Mouse (Mus musculus): ENCODE data around the gene Gpr84.

Gpr84 gene

DNA sequence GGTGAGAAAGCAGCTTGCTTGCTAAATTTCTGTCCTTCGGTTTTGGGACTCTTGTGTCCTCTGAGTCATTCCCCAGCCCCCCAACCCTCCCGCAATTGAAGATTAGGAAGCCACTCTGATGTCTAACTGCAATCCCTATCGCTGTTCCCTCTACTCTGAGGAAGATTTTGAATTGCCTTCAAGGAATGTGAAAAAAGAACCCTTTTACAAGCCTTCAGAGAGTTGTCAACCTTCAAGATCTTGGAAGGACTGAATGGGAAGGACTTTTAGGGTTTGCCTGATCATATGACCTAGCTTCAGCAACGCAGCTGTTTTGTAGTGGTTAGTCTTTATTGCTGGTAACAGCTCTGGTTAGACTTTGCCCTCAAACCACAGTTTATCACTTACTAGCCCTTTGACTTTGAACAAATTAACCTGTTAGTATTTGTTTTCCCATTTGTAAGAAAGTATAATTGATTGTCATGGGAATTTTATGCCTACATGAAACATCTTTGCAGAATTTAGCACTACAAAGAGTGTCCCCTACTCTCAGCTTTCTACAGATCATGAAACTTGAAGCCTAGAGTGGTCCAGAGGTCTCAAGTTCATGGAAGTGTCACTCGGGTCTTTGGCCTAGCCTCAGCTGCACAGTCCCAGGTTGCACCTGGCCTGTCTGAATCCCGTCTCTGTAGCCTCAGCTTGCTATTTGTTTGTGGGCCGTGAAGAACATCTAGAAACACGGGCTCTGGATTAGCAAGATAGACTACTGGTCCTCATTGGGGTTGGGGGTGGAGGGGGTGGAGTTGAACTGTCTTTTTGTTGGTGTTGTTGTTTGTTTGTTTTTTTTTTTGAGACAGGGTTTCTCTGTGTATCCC is 4.4 kb downstream of the Gpr84 start:
- peak; percentile 46 for DNase-seq

DNA sequence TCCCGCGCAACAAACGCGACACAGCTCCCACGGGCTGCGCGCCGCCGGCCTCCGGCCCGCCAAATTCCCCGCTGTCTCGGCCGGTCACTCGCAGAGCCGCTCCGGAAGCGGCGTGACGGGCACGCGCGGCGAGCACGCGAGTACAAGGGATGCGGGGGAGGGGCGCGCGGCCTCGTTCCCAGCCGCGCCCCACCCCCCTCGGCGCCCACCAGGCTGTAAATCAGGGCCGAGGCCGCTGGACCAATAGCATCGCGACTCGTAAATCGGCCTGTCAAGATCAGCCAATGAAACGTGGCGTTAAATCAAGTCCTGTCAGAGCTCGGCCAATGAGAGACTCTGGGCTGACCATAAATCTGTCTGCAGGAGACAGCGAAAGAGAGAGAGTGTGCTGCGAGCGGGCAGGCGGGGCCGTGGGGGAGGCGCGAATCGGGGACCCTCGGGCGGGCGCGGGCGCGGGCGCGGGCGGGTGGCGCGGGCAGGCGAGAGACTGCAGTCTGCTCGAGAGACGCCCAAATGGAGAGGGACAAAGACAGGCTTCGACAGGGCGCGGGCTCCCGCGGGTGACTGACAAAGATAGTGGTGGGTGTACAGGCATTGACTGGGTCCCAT is 5.2 kb downstream of the Gpr84 start:
- peak; percentile 99 for DNase-seq

DNA sequence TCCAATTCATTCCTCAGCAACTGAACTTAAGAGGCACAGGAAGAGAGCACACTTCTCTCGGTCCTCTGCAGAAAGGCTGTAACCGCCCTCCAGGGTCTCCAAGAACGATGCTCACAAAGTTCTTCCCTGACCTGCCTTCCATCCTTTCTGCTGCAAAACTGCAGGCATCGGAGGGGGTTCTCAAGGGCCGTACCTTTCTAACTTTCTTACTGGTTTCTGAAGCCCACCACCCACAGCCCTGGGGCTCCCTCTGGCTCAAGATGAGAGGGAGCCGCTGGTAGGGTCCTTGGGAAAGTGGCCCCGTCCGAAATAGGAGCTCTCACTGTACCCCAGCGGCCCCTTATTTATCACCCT is 5.8 kb downstream of the Gpr84 start:
- no peak for DNase-seq

DNA sequence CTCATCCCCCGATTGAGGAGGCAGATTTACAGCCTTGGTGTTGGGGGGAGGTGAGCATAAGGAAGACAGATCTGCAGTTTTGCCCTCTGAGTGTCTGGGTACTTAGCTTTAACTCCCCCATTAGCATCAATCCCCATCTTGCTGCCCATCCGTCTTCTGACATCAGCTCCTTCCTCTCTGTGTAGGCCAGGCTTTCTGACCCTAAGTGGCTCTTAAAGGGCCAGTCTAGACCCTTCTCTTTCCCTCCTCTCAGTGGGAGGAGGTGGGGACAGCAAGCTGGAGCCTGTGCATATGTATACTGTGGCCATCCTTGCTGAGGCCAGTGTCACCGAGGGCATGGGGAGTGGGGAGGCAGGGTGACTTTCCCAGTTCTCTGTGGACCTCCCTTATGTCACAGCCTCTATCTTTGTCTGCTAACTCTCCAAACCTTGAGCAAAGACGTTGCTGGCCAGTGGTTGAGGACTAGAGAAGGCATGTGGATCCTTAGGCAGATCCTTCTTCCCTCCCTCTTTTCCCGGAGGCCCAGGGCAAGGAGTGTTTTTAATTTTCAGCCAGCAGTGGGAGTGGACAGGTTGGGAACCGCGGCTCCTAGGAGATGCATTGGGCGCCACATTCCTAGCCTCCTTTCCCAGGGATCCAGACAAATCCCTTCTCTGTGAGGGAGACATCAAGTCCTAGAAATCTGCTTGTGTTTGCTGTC is 6.3 kb downstream of the Gpr84 start:
- peak; percentile 63 for DNase-seq

DNA sequence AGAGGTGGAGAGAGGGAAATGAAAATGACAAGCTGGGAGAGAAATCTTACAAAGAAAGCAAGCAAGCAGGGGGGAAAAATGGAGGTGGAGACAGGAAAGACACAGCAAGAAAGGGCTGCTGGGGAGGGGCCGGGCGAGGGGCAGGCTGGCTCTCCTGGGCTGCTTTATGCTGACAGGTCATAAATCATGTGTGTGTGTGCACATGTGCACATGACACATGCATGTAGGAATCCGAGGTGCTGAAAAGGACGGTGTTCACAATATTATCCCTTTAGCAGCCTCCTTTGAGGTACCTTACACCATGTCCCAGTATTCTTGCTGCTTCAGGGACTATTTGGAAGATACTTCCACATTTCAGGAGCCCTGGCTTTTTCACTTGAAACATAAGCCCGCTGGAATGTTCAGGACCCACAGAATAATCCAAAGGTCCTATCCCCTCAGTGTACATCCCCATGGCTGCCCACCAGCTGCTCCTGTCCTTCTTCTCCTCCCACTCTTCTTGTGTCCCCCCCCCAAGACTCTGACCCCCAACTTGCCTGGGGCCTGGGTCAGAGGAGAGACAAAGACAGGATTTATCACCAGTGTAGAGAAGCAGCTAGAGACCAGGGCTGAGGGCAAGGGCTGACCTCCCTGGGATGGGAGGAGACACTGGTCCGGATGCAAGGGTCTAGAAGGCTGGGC is 7.9 kb downstream of the Gpr84 start:
- DNase-seq: peak; percentile 83

DNA sequence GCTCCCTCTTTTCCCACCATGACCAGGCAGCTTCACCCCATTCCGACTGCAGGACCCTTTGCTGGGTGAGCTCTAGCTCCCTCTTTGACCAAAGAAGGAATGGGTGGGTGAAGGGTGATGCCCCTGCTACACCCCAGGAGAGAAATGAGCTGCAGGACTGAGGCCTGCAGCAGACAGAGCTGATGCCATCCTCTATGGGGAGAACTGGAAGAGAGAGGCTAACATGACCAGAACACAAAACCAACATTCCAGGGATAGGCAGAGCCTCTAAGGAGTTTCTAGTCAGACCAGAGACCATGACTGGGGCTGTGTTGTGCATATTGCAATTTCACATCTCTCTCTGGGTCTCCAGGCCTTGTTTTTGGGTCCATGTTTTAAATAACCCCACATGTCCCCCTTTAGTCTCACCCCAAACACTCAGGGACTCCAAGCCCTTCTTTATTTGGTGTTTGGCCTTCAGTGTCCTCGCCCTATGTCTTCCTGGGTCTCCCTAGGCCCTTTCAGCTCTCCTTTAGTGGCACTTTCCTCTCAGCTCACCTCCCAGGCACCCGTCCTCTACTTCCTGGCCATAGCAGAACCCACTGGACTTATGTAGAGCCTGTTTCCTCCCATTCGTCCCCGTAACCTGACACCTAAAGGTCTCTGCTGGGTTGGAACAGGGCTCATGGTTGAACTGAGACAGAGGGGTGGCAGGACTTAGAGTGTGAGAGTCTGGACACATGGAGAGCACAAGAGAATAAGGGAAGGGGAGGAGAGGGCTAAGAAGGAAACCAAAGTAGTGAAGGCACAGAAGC is 8.7 kb downstream of the Gpr84 start:
- peak; percentile 63 for DNase-seq

DNA sequence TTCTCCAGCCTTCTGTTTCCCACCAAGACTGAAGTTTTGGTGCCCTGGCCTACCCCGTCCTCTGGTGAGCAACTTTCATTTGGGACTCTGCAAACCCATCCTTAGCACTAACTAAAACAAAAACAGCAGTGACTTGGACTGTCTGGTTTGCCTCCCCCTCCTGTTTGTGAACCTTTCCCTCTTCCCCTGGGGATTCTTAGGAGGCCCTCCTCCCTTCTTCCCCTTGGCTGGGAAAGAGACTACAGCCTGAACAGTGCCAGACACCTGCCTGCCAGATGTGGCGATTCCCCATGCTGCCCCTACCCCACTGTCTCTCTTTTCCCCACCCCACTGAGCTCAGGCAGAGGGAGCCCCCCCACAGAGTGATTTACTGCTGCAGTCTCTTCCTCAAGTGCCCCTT is 9.4 kb downstream of the Gpr84 start:
- DNase-seq: peak; percentile 83

DNA sequence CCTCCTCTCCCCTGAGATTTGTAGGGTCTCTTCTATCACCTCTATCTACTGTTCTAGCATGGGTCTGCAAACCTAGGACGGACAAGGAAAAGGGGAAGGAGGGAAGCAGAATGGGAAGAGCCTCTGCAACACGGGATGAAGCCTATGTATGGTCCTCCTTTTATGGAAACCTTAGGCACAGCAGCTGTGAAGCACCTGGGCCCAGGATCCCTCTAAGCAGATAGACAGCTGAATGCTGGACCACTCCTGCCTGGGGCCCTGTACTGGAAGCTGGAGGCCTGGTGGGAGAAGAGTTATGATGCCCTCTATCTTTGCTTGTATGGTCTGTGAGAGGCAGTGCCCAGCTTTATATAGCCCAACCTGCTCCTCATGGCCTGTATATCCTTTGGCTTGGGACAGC is 9.9 kb downstream of the Gpr84 start:
- DNase-seq: peak; percentile 65

DNA sequence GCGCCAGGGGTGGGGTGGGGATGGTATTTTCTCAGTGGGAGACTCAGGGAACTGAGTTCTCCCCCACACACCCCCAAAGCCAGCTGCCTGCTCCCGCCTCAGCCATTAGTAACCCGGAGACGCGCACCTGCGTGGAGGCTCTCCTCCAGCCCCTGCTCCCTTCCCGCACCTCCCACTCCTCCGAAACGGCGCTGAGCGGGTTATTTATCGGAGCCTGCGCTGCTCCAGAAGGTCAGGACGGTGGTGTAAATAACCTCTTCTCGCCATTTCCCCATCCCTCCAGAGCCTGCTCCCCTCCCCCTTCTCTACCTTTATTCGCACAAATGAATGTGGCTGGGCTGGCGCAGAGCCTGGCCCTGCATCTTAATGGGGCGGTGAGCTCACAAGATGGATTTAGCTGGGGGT is 10.3 kb downstream of the Gpr84 start:
- DNase-seq: peak; percentile 90

DNA sequence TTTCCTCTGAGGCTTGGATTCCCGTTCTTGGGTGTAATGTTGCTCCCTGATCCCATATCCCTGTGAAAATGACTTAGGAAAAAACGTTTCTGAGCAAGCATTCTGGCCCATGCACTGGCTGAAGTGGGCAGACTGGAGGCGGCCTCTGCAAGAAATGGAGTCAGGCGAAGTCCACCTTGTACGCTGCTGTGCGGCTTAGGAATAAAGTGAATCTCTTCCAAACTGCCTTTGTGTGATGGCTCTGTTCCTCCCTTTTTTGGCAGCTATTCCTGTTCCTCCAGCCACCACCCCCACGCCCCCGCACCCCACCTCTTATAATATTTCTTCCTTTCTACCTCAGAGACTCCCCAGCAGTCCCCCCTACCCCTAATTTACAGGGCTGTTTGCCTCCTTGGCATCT is 10.8 kb downstream of the Gpr84 start:
- DNase-seq: peak; percentile 39

DNA sequence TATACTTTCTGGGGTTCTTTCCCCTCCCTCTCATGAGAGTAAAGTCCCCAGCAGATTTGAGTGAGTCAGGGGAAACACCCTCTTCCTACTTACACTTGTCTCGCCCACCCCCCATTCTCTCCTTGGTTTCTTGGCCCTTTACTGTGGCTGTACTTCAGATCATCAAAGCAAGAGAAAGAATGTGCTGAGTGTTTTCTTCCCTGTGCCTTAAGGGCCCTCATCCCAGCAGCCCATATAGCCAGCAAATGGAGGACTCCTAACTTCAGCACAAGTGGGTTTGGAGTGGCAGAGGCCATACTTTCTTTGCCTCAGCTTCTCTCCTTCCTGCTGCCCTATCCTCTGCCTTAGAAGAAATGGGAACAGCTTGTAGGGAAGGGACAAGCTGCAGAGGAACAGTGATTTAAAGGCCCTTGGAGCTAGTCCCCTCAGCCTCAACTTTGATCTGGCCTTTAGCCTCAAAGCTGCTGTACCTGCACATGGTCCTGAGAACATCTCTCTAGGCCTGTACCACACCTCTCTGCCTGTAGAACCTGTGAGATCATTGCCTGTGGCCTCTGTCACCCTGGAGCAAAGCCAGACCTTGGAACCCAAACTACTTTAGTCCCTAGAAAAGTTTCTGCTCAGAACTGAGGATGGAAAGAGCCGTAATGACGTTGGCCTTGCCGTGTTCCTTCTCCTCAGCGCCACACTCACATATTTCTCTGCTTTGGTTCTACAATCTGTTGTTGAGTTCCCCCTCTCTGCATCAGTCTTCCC is 11.4 kb downstream of the Gpr84 start:
- no peak for DNase-seq

DNA sequence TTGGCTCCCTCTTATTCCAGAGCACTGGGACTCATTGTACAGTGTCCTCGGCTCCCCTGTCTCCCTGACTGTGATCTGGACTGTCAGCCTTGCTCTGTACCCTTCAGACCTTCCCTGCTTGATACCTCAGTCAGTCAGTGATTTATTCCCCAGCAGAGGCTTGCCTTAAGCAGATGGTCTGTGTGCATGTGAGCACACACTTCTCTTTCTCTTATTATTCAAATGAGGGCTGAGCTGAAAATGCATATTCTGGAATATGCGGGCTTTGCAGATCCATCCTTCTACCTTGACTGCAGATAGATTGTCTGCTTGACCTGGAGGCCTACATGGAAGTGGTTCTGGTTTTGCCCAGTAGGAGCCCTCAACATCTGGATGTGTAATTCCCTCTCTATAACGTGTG is 12.4 kb downstream of the Gpr84 start:
- DNase-seq: no peak

DNA sequence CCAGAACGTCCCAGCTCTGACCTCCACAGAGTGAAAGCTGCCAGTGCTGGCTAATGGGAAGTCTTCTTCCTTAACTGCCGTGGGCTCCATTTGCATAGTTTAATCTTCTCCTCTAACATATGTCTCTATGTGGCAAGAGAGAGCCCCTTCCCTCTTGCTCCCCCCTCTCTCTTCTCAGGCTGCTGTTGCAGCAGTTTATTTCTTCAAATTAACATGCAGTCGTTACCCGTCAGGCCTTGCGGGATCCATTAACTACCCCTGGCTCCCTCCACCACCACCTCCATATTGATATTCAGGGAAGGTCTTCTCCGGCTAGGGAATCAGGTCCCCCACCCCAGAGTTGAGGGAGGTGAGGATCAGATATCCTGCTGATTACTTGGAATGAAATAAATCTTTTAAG is 13.1 kb downstream of the Gpr84 start:
- DNase-seq: no peak

DNA sequence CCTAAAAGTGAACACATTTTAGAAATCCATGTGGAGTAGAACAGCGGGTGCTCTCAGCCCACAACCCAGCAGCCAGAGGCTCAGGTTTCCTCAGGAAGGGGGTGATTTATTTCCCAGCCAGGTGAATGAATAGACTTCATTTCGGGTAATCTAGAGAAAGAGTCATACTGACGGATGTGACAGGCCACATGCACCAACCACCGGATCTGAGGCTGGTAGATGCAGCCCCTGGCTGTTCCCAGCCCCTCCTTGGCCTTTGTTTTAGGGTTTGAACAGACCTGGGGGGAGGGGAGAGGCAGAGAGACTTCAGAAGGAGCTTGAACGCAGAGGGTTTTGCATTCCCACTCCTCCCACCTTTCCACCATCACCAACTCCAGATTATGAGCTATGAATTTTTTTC is 14.6 kb downstream of the Gpr84 start:
- DNase-seq: peak; percentile 80

DNA sequence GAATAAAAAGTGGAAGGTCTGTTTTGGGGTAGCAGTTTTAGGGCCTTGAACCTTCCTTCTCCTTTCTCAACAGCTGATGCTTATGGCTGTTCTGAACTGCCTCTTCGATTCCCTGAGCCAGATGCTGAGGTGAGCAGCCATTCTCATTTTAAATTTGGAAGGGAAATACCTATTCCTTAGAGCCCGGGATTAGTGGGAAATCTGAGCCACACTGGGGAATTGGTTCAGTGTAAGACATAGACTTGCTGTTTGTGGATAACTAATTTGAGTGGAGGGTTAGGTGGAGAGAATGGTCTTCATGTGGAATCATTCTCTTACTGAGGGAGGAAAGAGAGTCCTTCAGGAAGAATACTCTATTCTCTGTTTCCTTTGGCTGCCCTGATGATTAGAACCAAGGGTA is 15.8 kb downstream of the Gpr84 start:
- DNase-seq: no peak

DNA sequence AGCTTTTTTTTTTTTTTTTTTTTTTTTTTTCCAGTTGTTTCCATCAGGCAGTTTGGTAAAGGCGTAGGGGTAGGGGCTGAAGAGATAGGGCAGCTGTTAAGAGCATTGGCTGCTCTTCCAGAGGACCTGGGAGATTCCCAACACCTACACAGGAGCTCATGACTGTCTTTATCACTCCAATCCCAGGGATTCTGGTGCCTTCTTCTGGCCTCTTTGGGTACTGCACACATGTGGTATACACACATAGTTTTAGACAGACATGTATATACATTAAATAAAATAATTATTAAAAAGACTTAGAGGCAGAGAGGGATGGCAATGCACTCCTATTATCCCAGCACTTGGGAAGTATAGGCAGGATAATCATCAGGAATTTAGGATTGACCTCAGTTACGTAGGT is 17.0 kb downstream of the Gpr84 start:
- no peak for DNase-seq

DNA sequence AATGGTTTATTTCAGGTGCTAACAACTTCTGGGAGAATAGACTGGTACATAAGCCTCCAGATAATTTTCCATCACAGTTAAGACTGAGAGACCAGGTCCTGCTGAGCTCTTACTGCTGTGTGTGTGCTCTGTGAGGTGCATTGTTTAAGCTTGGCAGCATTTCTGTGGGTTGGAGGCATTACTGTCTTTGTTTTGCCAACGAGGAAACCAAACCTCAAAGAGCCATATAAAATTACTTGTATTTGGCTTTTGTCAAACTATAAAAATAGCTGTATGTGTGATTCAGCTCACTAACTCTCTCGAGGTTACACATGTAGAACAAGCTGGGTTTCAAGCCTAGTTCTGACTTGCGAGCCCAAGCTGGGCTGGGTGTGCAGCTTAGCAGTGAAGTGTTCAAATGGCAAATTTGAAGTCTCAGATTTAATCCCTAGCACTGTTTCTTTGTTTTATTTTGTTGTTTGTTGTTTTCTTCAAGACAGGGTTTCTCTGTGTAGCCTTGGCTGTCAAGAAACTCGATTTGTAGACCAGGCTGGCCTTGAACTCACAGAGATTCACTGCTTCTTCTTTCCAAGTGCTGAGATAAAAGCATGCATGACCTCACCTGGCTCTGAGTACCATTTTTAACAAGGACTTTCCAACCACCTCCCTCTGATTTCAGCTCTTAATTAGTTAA is 17.6 kb downstream of the Gpr84 start:
- no peak for DNase-seq

DNA sequence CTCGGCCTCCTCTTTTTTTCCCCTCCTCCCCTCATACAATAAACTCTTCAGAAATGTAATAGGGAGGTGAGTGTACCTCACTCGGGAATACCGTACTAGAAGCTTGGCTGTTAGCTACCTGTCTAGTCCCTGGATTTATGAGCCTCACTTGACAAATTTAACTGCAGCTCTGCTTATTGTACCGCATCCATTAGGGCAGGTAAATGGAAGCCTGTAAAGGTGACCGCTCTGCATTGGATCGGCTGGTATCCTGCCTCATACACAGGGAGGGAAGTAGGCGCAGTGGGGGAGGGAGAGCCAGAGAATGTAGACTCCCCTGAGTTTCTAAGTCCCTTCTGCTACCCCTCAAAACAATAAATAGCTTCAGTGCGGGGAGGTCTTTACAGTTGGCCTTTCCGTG is 19.6 kb downstream of the Gpr84 start:
- no peak for DNase-seq

DNA sequence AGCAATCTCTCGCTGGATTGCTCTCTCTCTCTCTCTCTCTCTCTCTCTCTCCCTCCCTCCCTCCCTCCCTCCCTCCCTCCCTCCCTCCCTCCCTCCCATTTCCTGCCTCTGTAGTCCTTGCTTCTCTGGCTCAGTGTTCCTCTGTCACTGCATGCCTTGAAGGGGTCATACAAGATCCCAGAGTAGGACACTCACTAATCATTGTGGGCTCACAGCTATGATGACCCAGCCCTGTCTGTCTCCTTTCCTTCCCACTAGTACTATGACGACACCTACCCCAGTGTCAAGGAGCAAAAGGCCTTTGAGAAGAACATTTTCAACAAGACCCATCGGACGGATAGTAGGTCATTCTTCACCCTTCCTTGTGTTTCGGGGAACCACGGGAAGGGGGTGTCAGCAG is 20.0 kb downstream of the Gpr84 start:
- DNase-seq: no peak

DNA sequence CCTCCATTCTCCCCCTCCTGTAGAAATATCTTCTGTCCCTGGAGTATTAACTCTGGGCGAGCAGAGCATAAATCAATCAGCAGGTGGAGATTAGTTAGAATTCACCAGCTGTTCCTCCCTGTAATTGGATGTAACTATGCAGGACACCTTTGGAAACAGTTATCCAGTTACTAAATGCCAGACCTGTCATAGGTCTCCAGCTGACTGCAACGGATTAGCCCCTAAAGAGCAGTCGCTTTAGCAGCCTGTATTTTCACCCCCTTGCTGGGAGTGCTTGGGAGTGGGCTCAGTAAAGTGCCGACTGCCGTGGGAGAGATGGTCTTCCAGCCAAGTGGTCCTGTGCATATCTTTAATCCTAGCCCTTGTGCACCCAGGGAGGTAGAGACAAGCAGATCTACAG is 20.8 kb downstream of the Gpr84 start:
- DNase-seq: no peak

DNA sequence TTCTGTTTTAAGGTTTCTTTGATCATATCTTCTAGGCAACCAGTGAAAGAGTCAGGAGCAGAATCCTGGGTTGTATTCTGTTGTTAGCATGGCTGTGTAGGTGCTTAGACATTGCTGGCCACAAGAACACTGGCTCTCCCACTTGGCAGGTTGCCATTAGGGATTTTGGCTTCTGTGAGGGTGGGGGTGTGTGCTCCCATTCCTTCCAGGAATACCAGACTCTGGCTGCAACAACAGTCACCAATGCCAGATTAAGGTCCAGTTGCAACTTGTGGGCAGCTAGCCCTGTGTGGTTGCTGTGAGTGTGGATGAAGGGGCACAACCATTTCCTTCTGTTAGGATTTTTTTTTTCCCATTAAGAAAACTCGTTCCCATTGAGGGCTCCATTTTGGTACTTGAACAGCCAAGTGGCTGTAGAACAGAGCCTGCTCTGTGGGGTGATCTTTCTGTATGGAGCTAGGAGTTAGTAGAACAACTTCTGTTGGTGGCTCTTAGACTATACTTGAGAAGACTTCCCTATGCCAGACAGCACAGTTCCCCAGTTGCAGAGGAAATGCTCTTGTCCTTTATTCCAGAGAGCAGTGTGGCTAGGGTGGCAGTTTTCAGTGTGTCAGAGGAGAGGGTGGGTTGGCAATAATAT is 24.5 kb downstream of the Gpr84 start:
- no peak for DNase-seq
